ENCODE assay signal across 20 mouse cellular contexts in the genomic region with DNA sequence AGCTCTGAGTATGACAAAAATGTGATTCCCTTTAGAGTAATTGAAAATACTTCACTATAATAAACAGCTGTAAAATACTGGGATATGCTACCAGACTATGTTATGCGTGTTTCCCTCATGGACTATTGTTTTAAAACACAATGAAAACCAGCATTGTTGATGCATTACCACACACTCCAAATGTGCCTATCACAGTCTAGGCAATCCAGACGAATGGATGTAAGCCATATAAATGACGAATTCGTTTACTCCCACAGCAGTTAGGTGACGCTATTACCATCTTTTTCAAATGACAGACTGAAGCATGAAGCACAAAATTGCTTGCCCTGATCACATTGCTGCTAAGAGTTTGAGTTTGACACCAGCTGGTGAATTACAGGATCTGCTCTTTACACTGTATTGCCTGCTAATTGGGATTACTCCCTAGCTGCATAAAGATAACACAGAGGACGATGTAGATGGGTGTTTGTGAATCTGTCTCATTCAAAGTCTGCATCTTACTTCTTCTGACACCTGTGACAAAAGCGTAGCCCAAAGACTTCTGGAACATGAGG.
DNase-seq lines count a peak whose midpoint lies in the region; ATAC-seq and TF ChIP-seq lines count a peak whose summit lies in the region.
"Had no signal": no experiment of that assay in that cellular context is flagged by ENCODE, and none has a peak within 500 bp of the region (broad histone marks: within the 10 kb centered on the region; RNA-seq: fewer than 3 reads in every experiment).

No protein-coding gene starts in this region.

- ATAC-seq in forebrain, embryonic 14.5 days: peak; percentile 64; the same call in 1 of the 2 replicates
- no peak for ATAC-seq in forebrain, embryonic 11.5 days (replicated peaks; ENCODE audit: low FRiP score)
- peak; percentile 57; the same call in 1 of the 2 replicates for ATAC-seq in hindbrain, embryonic 13.5 days (ENCODE audit: low FRiP score)
- peak; percentile 83 for ATAC-seq in forebrain, postnatal 0 days
- no peak for ATAC-seq in inflammation-experienced regulatory T-cells, adult 6 months
- ATAC-seq: intestine, embryonic 16.5 days had no signal

- peaks cover 6% of the 10 kb centered on the region for H3K4me1 ChIP-seq in forebrain, embryonic 14.5 days (ENCODE audit: control insufficient read depth, insufficient read depth, low read length)
- H3K4me1 ChIP-seq in forebrain, embryonic 11.5 days (replicated peaks; ENCODE audit: control insufficient read depth, insufficient read depth, low read length): 0 out of 2 replicates have a peak, but pooled peaks cover 2% of the 10 kb centered on the region
- H3K4me1 ChIP-seq in hindbrain, embryonic 13.5 days (replicated peaks): no peaks in the 10 kb centered on the region
- H3K4me1 ChIP-seq in hindbrain, embryonic 10.5 days (replicated peaks): no peaks in the 10 kb centered on the region
- no peaks in the 10 kb centered on the region for H3K4me1 ChIP-seq in forebrain, postnatal 0 days (ENCODE audit: insufficient read depth)
- H3K4me1 ChIP-seq: embryonic facial prominence, embryonic 15.5 days; heart, embryonic 10.5 days had no signal

- no peak overlapping the region for H3K4me2 ChIP-seq in forebrain, embryonic 14.5 days (ENCODE audit: low read length)
- no peak overlapping the region for H3K4me2 ChIP-seq in forebrain, embryonic 11.5 days (ENCODE audit: low read depth, low read length, severe bottlenecking)
- H3K4me2 ChIP-seq in hindbrain, embryonic 13.5 days: no peak overlapping the region
- no peak overlapping the region for H3K4me2 ChIP-seq in forebrain, postnatal 0 days (ENCODE audit: low read depth)
- H3K4me2 ChIP-seq: embryonic facial prominence, embryonic 15.5 days had no signal

- no peak overlapping the region for H3K27ac ChIP-seq in forebrain, embryonic 14.5 days (ENCODE audit: low read depth, low read length)
- no peak overlapping the region for H3K27ac ChIP-seq in forebrain, embryonic 11.5 days (ENCODE audit: low read depth, low read length)
- H3K27ac ChIP-seq in hindbrain, embryonic 13.5 days: no peak overlapping the region
- H3K27ac ChIP-seq in hindbrain, embryonic 10.5 days: no peak overlapping the region
- H3K27ac ChIP-seq in forebrain, postnatal 0 days (ENCODE audit: low read depth, low read length): no peak overlapping the region
- H3K27ac ChIP-seq: embryonic facial prominence, embryonic 15.5 days; heart, embryonic 10.5 days had no signal

- no peaks in the 10 kb centered on the region for H3K9me3 ChIP-seq in forebrain, embryonic 14.5 days (replicated peaks; ENCODE audit: control insufficient read depth, low read length)
- no peaks in the 10 kb centered on the region for H3K9me3 ChIP-seq in forebrain, embryonic 11.5 days (ENCODE audit: control insufficient read depth, low read length)
- H3K9me3 ChIP-seq in hindbrain, embryonic 13.5 days: no peaks in the 10 kb centered on the region
- H3K9me3 ChIP-seq in hindbrain, embryonic 10.5 days: no peaks in the 10 kb centered on the region
- H3K9me3 ChIP-seq in forebrain, postnatal 0 days (ENCODE audit: low read length): no peaks in the 10 kb centered on the region
- H3K9me3 ChIP-seq: embryonic facial prominence, embryonic 15.5 days; heart, embryonic 10.5 days had no signal

- 42% methylated on average over 7 of the region's 7 CpGs for WGBS in forebrain, embryonic 14.5 days
- 74% methylated on average over 7 of the region's 7 CpGs for WGBS in forebrain, embryonic 11.5 days
- whole genome bisulfite sequencing in hindbrain, embryonic 13.5 days: 57% methylated on average over 7 of the region's 7 CpGs
- WGBS in hindbrain, embryonic 10.5 days: 88% methylated on average over 7 of the region's 7 CpGs
- WGBS in forebrain, postnatal 0 days: 36% methylated on average over 7 of the region's 7 CpGs

- no peaks in the 10 kb centered on the region for H3K36me3 ChIP-seq in forebrain, embryonic 14.5 days (ENCODE audit: control insufficient read depth, insufficient read depth, low read length)
- no peaks in the 10 kb centered on the region for H3K36me3 ChIP-seq in forebrain, embryonic 11.5 days (ENCODE audit: control insufficient read depth, insufficient read depth, low read length)
- no peaks in the 10 kb centered on the region for H3K36me3 ChIP-seq in hindbrain, embryonic 13.5 days
- H3K36me3 ChIP-seq in hindbrain, embryonic 10.5 days: no peaks in the 10 kb centered on the region
- no peaks in the 10 kb centered on the region for H3K36me3 ChIP-seq in forebrain, postnatal 0 days (ENCODE audit: insufficient read depth)
- H3K36me3 ChIP-seq: embryonic facial prominence, embryonic 15.5 days; heart, embryonic 10.5 days had no signal

- TF ChIP-seq CTCF in forebrain, postnatal 0 days (IDR thresholded peaks at IDR 0.05; ENCODE audit: low read depth): no peak; the same call in 1 of the 2 replicates

- no peak overlapping the region for H3K4me3 ChIP-seq in forebrain, embryonic 14.5 days (ENCODE audit: low read depth, low read length)
- no peak overlapping the region for H3K4me3 ChIP-seq in forebrain, embryonic 11.5 days (ENCODE audit: low read depth, low read length)
- H3K4me3 ChIP-seq in hindbrain, embryonic 13.5 days: no peak overlapping the region
- no peak overlapping the region for H3K4me3 ChIP-seq in hindbrain, embryonic 10.5 days
- no peak overlapping the region for H3K4me3 ChIP-seq in forebrain, postnatal 0 days (ENCODE audit: low read depth, low read length)
- H3K4me3 ChIP-seq: embryonic facial prominence, embryonic 15.5 days; erythroblast, embryonic 14.5 days; heart, embryonic 10.5 days had no signal

- H3K27me3 ChIP-seq in forebrain, embryonic 14.5 days (replicated peaks; ENCODE audit: control insufficient read depth, insufficient read depth, low read length): no peaks in the 10 kb centered on the region
- no peaks in the 10 kb centered on the region for H3K27me3 ChIP-seq in forebrain, embryonic 11.5 days (ENCODE audit: control insufficient read depth, insufficient read depth, low read length)
- H3K27me3 ChIP-seq in hindbrain, embryonic 13.5 days: no peaks in the 10 kb centered on the region
- no peaks in the 10 kb centered on the region for H3K27me3 ChIP-seq in hindbrain, embryonic 10.5 days (ENCODE audit: insufficient read depth, poor library complexity, severe bottlenecking)
- H3K27me3 ChIP-seq in forebrain, postnatal 0 days (ENCODE audit: insufficient read depth, low read length): no peaks in the 10 kb centered on the region
- H3K27me3 ChIP-seq: embryonic facial prominence, embryonic 15.5 days had no signal

- DNase-seq in forebrain, embryonic 14.5 days (ENCODE audit: low spot score): peak; percentile 62
- no peak for DNase-seq in forebrain, embryonic 11.5 days (ENCODE audit: low spot score)
- no peak for DNase-seq in hindbrain, embryonic 10.5 days (ENCODE audit: low spot score)
- DNase-seq in brain, adult 2 months (ENCODE audit: low read depth, low spot score): peak; percentile 11
- peak; percentile 29 for DNase-seq in forebrain, postnatal 0 days
- DNase-seq in left cerebral cortex, adult 9 months (ENCODE audit: low spot score in 2 of 2): no peak
- DNase-seq: adrenal gland, postnatal 10 days; cerebellum, adult 8-10 months; cerebellum, postnatal 14 days; embryo, embryonic 11 days; heart, adult 18-20 months; heart, postnatal 10 days; heart, postnatal 4 days; kidney, adult 2 months had no signal

- H3K9ac ChIP-seq in forebrain, embryonic 14.5 days (ENCODE audit: low read length): no peak overlapping the region
- no peak overlapping the region for H3K9ac ChIP-seq in forebrain, embryonic 11.5 days (ENCODE audit: low read length)
- H3K9ac ChIP-seq in hindbrain, embryonic 13.5 days: no peak overlapping the region
- H3K9ac ChIP-seq in forebrain, postnatal 0 days: no peak overlapping the region
- H3K9ac ChIP-seq: embryonic facial prominence, embryonic 15.5 days had no signal

Comparison
In these comparisons a context has a peak if more than half of its experiments do, and no peak if none do; other contexts are left out.
1. ATAC-seq: peak in forebrain, embryonic 14.5 days (single experiment), hindbrain, embryonic 13.5 days (single experiment) and forebrain, postnatal 0 days (single experiment); none in forebrain, embryonic 11.5 days (single experiment) and inflammation-experienced regulatory T-cells, adult 6 months (single experiment).
2. DNase-seq: peak in forebrain, embryonic 14.5 days (single experiment), brain, adult 2 months (single experiment) and forebrain, postnatal 0 days (single experiment); none in forebrain, embryonic 11.5 days (single experiment), hindbrain, embryonic 10.5 days (single experiment) and left cerebral cortex, adult 9 months (0 of 2).